Mouse (Mus musculus): ENCODE results near the gene Hic2. TPM values are rescaled to one million over a fixed set of nuclear protein-coding genes. Genes with fewer than 3 reads are reported as not detected.

Hic2 gene
- polyA plus RNA-seq, 1 experiment from 2014 or later, result 2.1 TPM

GRCm38 (mm10) chr16:17244996-17245395 is 11.6 kb downstream of the Hic2 start:
- DNase-seq (ENCODE audit: low spot score) (no peak), ATAC-seq (replicated peaks; ENCODE audit: low FRiP score, low read depth) (no peak)
- Histone ChIP-seq H3K9me3 (replicated peaks; ENCODE audit: low read length) (no peaks in the 10 kb centered on the region), H3K36me3 (ENCODE audit: insufficient read depth, low read length) (no peaks in the 10 kb centered on the region), H3K4me1 (replicated peaks; ENCODE audit: insufficient read depth, low read length) (peaks cover 19% of the 10 kb centered on the region; the same call in 1 of the 2 replicates), H3K27ac (no peak overlapping the region), H3K4me3 (replicated peaks; ENCODE audit: low read depth, low read length) (no peak overlapping the region), H3K4me2 (ENCODE audit: low read length) (no peak overlapping the region), H3K27me3 (ENCODE audit: insufficient read depth, low read length) (no peaks in the 10 kb centered on the region), H3K9ac (ENCODE audit: low read depth, low read length) (no peak overlapping the region)
- WGBS, result 64% methylated on average over 1 of the region's 1 CpGs
- TF ChIP-seq CTCF (IDR thresholded peaks at IDR 0.05; ENCODE audit: low read depth), result no peak

DNA sequence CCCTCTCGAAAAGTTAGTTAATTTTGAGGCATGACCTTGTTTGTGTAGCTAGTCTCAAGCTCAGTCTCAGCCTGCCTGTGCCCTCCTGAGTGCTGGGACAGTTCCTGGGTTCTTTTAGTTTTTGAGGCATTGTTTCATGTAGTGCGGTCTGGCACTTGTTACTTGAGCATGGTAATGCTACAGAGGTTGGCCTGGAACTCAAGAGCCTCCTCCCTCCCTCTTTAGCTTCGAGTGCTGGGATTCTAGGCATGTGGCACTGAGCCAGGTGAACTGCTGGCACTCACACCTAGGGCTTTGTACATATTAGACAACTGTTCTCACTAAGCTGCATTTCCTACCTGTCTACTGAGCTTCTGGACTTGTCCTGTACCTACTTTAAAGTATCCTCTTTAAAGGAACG is 14.4 kb downstream of the Hic2 start:
- H3K27ac ChIP-seq, result no peak overlapping the region
- no peak for ATAC-seq (replicated peaks; ENCODE audit: low FRiP score, low read depth)
- WGBS, result 57% methylated on average over 4 of the region's 4 CpGs

DNA sequence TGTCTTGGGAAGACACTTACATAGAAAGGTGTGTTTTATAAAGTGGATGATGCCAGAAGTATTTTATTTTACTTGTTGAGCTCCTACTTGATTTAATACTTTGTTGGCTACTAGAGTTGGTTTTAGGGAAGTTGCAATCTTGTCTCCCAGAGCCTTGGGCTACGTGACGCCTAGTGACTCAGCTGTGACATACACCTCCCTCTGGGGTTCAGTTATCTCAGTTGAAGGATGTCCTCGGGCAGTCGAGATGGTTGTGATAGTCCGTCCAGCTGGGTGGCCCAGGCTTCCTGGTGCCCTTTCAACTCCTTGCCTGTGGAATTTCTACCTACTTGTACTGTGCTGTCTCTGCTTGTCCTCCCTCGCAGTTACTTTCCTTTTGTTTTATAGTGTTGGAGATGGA is 15.8 kb downstream of the Hic2 start:
- 29% methylated on average over 6 of the region's 6 CpGs for WGBS
- DNase-seq (ENCODE audit: low spot score) (no peak), ATAC-seq (replicated peaks; ENCODE audit: low FRiP score, low read depth) (no peak)
- H3K27ac ChIP-seq, result no peak overlapping the region
- H3K4me3 ChIP-seq (replicated peaks; ENCODE audit: low read depth, low read length), result no peak overlapping the region
- no peak overlapping the region for H3K4me2 ChIP-seq (ENCODE audit: low read length)
- H3K9me3 ChIP-seq (replicated peaks; ENCODE audit: low read length), result no peaks in the 10 kb centered on the region
- H3K4me1 ChIP-seq (replicated peaks; ENCODE audit: insufficient read depth, low read length), result peaks cover 21% of the 10 kb centered on the region; the same call in 1 of the 2 replicates
- no peak overlapping the region for H3K9ac ChIP-seq (ENCODE audit: low read depth, low read length)
- no peaks in the 10 kb centered on the region for H3K27me3 ChIP-seq (ENCODE audit: insufficient read depth, low read length)
- H3K36me3 ChIP-seq (ENCODE audit: insufficient read depth, low read length), result no peaks in the 10 kb centered on the region
- TF ChIP-seq CTCF (IDR thresholded peaks at IDR 0.05; ENCODE audit: low read depth), result no peak

More for the DNA sequence above, 14.4 kb downstream of the Hic2 start:
- no peak for DNase-seq (ENCODE audit: low spot score)
- H3K9me3 ChIP-seq (replicated peaks; ENCODE audit: low read length), result no peaks in the 10 kb centered on the region
- no peak overlapping the region for H3K9ac ChIP-seq (ENCODE audit: low read depth, low read length)
- TF ChIP-seq CTCF (IDR thresholded peaks at IDR 0.05; ENCODE audit: low read depth), result no peak
- peaks cover 25% of the 10 kb centered on the region; the same call in 1 of the 2 replicates for H3K4me1 ChIP-seq (replicated peaks; ENCODE audit: insufficient read depth, low read length)
- no peaks in the 10 kb centered on the region for H3K27me3 ChIP-seq (ENCODE audit: insufficient read depth, low read length)
- no peak overlapping the region for H3K4me2 ChIP-seq (ENCODE audit: low read length)
- H3K36me3 ChIP-seq (ENCODE audit: insufficient read depth, low read length), result no peaks in the 10 kb centered on the region
- no peak overlapping the region for H3K4me3 ChIP-seq (replicated peaks; ENCODE audit: low read depth, low read length)

DNA sequence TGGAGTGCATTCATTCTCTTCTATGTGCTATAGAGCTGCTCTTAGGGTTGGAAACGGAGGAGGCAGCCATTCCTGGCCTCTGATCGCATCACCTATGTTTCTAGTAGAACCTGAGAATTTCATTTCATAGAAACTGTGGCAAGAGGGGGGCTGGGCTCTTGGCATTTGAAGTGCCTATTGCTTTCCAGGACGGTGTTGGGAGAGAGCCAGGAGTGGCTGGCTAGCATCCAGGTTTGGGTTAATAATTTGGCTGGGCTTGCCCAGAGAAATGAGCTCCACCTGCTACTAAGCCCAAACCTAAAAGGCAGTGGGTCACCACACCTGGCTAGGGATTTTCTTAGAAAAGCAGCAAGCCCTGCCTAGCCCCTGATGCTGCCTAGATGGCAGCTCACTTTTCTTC is 18.2 kb downstream of the Hic2 start:
- TF ChIP-seq CTCF (IDR thresholded peaks at IDR 0.05; ENCODE audit: low read depth), result no peak
- H3K27me3 ChIP-seq (ENCODE audit: insufficient read depth, low read length), result no peaks in the 10 kb centered on the region
- no peaks in the 10 kb centered on the region for H3K36me3 ChIP-seq (ENCODE audit: insufficient read depth, low read length)
- no peaks in the 10 kb centered on the region for H3K9me3 ChIP-seq (replicated peaks; ENCODE audit: low read length)
- no peak overlapping the region for H3K4me2 ChIP-seq (ENCODE audit: low read length)
- H3K27ac ChIP-seq, result no peak overlapping the region
- H3K9ac ChIP-seq (ENCODE audit: low read depth, low read length), result no peak overlapping the region
- H3K4me3 ChIP-seq (replicated peaks; ENCODE audit: low read depth, low read length), result no peak overlapping the region
- no peak for DNase-seq (ENCODE audit: low spot score)
- H3K4me1 ChIP-seq (replicated peaks; ENCODE audit: insufficient read depth, low read length), result peaks cover 23% of the 10 kb centered on the region; the same call in 1 of the 2 replicates
- 41% methylated on average over 3 of the region's 3 CpGs for WGBS
- no peak; the same call in 1 of the 2 replicates for ATAC-seq (replicated peaks; ENCODE audit: low FRiP score, low read depth)

DNA sequence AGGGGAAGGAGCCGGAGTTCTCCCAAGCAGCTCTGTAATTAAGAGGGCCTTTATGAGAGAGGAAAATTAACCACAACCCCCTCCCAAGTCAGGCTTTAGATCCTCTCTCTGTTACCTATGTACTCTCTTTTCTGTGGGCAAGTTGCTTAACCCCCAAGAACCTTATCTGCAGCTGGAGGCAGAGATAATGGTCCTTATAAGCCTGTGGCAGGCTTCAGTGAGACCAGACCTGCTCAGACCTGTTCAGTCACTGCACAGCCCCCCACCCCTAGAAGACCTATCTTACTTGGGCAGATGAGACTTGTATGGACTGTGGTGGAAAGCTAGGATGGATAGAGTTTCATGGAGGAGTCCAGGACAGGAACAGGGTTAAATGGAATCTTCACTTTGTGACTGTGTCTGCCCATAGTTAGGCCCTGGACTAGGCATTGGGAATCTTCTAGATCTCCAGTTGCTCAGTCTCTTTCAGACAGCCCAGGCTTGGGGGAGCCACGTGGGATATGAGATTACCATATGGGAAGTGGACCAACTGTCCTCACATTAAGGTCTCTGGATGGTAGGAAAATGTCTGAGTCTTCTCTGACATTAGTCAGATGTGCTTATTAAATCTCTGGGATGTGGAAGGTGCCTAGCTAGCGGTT is 18.8 kb downstream of the Hic2 start:
- H3K9me3 ChIP-seq (replicated peaks; ENCODE audit: low read length), result no peaks in the 10 kb centered on the region
- H3K27me3 ChIP-seq (ENCODE audit: insufficient read depth, low read length), result no peaks in the 10 kb centered on the region
- no peak overlapping the region for H3K27ac ChIP-seq
- H3K9ac ChIP-seq (ENCODE audit: low read depth, low read length), result no peak overlapping the region
- no peak overlapping the region for H3K4me2 ChIP-seq (ENCODE audit: low read length)
- peaks cover 23% of the 10 kb centered on the region; the same call in 1 of the 2 replicates for H3K4me1 ChIP-seq (replicated peaks; ENCODE audit: insufficient read depth, low read length)
- DNase-seq (ENCODE audit: low spot score) (no peak), ATAC-seq (replicated peaks; ENCODE audit: low FRiP score, low read depth) (no peak)
- 70% methylated on average over 3 of the region's 3 CpGs for WGBS
- H3K36me3 ChIP-seq (ENCODE audit: insufficient read depth, low read length), result 0 out of 2 replicates have a peak, but pooled peaks cover under 1% of the 10 kb centered on the region
- no peak overlapping the region for H3K4me3 ChIP-seq (replicated peaks; ENCODE audit: low read depth, low read length)
- no peak for TF ChIP-seq CTCF (IDR thresholded peaks at IDR 0.05; ENCODE audit: low read depth)

GRCm38 (mm10) chr16:17252841-17253240 is 19.5 kb downstream of the Hic2 start:
- DNase-seq (ENCODE audit: low spot score) (no peak), ATAC-seq (replicated peaks; ENCODE audit: low FRiP score, low read depth) (no peak)
- no peak for TF ChIP-seq CTCF (IDR thresholded peaks at IDR 0.05; ENCODE audit: low read depth)
- no peak overlapping the region for H3K27ac ChIP-seq
- peaks cover 7% of the 10 kb centered on the region for H3K36me3 ChIP-seq (ENCODE audit: insufficient read depth, low read length)
- no peak overlapping the region for H3K4me2 ChIP-seq (ENCODE audit: low read length)
- no peaks in the 10 kb centered on the region for H3K27me3 ChIP-seq (ENCODE audit: insufficient read depth, low read length)
- no peak overlapping the region for H3K9ac ChIP-seq (ENCODE audit: low read depth, low read length)
- no peaks in the 10 kb centered on the region for H3K9me3 ChIP-seq (replicated peaks; ENCODE audit: low read length)
- WGBS, result 64% methylated on average over 7 of the region's 7 CpGs
- peaks cover 23% of the 10 kb centered on the region; the same call in 1 of the 2 replicates for H3K4me1 ChIP-seq (replicated peaks; ENCODE audit: insufficient read depth, low read length)
- no peak overlapping the region for H3K4me3 ChIP-seq (replicated peaks; ENCODE audit: low read depth, low read length)
